Mouse (Mus musculus): ENCODE results near the gene Lgr6. TPM values are rescaled to one million over a fixed set of nuclear protein-coding genes. Genes with fewer than 3 reads are reported as not detected.
A peak's percentile ranks its signal among the peaks of the same experiment; 100 is the strongest.

Lgr6 gene
- polyA plus RNA-seq (2012; rRNA removed), result 0.06 and 0.17 TPM in 2 replicates

DNA sequence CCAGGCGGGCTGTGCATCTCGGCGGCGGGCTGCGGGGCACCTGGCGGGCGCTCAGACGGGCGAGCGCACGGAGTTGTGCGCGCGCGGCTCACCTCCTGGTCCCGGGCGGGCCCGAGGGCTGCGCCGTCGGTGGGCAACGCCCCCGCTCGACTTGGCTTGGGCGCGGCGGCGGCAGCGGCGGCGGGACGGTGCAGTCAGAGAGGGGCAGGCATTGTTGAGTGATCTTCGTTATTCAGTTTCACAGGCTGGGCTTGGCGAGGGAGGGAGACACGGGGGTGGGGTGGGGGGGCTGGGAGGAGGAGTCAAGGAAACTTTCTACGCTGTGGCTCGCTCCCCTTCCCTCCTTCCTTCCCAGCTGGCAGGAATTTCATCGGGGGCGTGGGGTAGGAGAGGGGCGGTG, at the start of gene Lgr6:
Gene Lgr6 (minus strand): TSS at position 153 of the 400 bp plus-strand sequence.
- H3K4me3 ChIP-seq (ENCODE audit: low read depth, low read length), result peak within 1 kb of the TSS; percentile 38
- 1% methylated on average over 40 of the region's 40 CpGs for WGBS
- TF ChIP-seq CTCF (IDR thresholded peaks at IDR 0.05; ENCODE audit: extremely low read depth, insufficient read length, insufficient replicate concordance, low read depth, low read length), result no peak
- TF ChIP-seq POLR2A (IDR thresholded peaks at IDR 0.05; ENCODE audit: low read depth, low read length), result no peak
- H3K27ac ChIP-seq (ENCODE audit: insufficient read depth, low read depth, low read length), result no peak within 1 kb of the TSS
- H3K36me3 ChIP-seq (ENCODE audit: control insufficient read depth, insufficient read depth, low read length), result no peaks in the 10 kb centered on the region
- no peaks in the 10 kb centered on the region; the same call in 1 of the 2 replicates for H3K4me1 ChIP-seq (ENCODE audit: control insufficient read depth, insufficient read depth, insufficient read length, low read length)
- H3K27me3 ChIP-seq (ENCODE audit: control insufficient read depth, insufficient read depth, low read length), result peaks cover 22% of the 10 kb centered on the region

DNA sequence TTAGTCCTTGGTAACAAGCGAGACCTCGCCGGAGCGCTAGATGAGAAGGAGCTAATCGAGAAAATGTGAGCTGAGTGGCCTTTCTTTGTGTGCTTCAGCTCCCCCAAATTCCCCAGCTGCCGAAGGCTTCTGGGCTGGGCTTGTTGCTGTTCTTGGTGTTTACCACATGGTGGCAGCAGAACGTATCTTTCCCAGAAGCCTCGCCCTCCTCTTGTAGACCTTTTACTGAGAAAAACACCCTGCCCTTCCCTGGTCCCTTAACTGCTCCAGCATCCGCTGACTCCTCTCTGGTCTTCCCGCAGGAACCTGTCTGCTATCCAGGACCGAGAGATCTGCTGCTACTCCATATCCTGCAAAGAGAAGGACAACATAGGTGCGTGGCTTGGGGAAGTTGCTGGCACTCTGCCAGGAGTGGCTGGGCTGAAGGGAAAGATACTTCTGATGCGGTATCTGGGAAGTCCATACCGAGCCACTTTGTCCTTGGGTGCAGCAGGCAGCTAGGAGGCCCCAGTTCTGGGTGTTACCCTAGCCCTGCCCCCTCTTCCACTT, 49.4 kb upstream of the Lgr6 start:
- H3K4me1 ChIP-seq (ENCODE audit: control insufficient read depth, insufficient read depth, insufficient read length, low read length), result peaks cover 7% of the 10 kb centered on the region; the same call in 1 of the 2 replicates
- no peak overlapping the region for H3K27ac ChIP-seq (ENCODE audit: insufficient read depth, low read depth, low read length)
- H3K4me3 ChIP-seq (ENCODE audit: low read depth, low read length), result no peak overlapping the region
- TF ChIP-seq CTCF (IDR thresholded peaks at IDR 0.05; ENCODE audit: extremely low read depth, insufficient read length, insufficient replicate concordance, low read depth, low read length) (peak; percentile 78; the same call in 1 of the 2 replicates), POLR2A (IDR thresholded peaks at IDR 0.05; ENCODE audit: low read depth, low read length) (no peak)
- peaks cover 23% of the 10 kb centered on the region for H3K36me3 ChIP-seq (ENCODE audit: control insufficient read depth, insufficient read depth, low read length)
- no peaks in the 10 kb centered on the region for H3K27me3 ChIP-seq (ENCODE audit: control insufficient read depth, insufficient read depth, low read length)
- WGBS, result 5% methylated on average over 14 of the region's 14 CpGs

DNA sequence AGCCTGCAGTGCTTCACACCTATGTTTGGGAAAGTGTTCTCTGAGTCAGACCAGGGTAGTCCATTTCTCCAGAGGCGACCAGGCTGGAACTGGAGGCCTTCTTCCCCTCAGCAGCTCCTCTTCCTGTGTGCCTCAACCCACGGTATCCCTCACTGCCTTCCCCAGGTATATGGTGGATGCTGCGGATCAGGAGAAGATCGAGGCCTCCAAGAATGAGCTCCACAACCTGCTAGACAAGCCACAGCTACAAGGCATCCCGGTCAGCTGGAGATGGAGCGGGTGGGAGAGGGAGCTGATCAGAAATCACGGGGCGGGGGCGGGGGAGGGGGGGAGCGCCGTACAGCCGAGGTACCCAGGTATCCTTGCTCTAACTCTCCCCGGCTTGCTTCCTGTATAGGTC, 48.9 kb upstream of the Lgr6 start:
- H3K4me1 ChIP-seq (ENCODE audit: control insufficient read depth, insufficient read depth, insufficient read length, low read length), result peaks cover 10% of the 10 kb centered on the region; the same call in 1 of the 2 replicates
- no peaks in the 10 kb centered on the region for H3K27me3 ChIP-seq (ENCODE audit: control insufficient read depth, insufficient read depth, low read length)
- no peak overlapping the region for H3K27ac ChIP-seq (ENCODE audit: insufficient read depth, low read depth, low read length)
- H3K4me3 ChIP-seq (ENCODE audit: low read depth, low read length), result no peak overlapping the region
- 41% methylated on average over 13 of the region's 13 CpGs for WGBS
- peaks cover 23% of the 10 kb centered on the region for H3K36me3 ChIP-seq (ENCODE audit: control insufficient read depth, insufficient read depth, low read length)
- TF ChIP-seq CTCF (IDR thresholded peaks at IDR 0.05; ENCODE audit: extremely low read depth, insufficient read length, insufficient replicate concordance, low read depth, low read length) (no peak), POLR2A (IDR thresholded peaks at IDR 0.05; ENCODE audit: low read depth, low read length) (no peak)

DNA sequence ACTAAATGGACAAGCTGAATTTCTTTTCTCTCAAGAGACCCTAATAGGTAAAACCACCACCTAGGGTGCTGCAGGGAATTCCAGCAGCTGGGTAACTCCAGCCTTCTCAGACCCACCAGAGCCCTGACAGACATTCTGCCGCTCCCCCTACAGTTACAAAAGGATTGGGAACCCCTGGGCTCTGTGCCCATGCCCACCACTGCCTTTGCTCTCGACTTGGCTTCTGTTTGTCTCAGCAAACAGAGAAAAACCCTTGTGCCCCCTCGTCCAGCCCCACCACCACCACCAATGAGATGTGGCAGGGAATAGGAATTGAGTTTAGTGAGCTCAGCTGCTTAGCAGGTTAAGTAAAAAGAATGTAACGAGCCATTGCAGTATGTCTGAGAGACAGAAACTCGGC, 43.9 kb upstream of the Lgr6 start:
- 76% methylated on average over 5 of the region's 5 CpGs for WGBS
- H3K27me3 ChIP-seq (ENCODE audit: control insufficient read depth, insufficient read depth, low read length), result no peaks in the 10 kb centered on the region
- H3K36me3 ChIP-seq (ENCODE audit: control insufficient read depth, insufficient read depth, low read length), result peaks cover 8% of the 10 kb centered on the region
- peaks cover 20% of the 10 kb centered on the region; the same call in 1 of the 2 replicates for H3K4me1 ChIP-seq (ENCODE audit: control insufficient read depth, insufficient read depth, insufficient read length, low read length)
- H3K27ac ChIP-seq (ENCODE audit: insufficient read depth, low read depth, low read length), result no peak overlapping the region
- H3K4me3 ChIP-seq (ENCODE audit: low read depth, low read length), result no peak overlapping the region
- TF ChIP-seq POLR2A (IDR thresholded peaks at IDR 0.05; ENCODE audit: low read depth, low read length), result no peak
- TF ChIP-seq CTCF (IDR thresholded peaks at IDR 0.05; ENCODE audit: extremely low read depth, insufficient read length, insufficient replicate concordance, low read depth, low read length), result no peak

DNA sequence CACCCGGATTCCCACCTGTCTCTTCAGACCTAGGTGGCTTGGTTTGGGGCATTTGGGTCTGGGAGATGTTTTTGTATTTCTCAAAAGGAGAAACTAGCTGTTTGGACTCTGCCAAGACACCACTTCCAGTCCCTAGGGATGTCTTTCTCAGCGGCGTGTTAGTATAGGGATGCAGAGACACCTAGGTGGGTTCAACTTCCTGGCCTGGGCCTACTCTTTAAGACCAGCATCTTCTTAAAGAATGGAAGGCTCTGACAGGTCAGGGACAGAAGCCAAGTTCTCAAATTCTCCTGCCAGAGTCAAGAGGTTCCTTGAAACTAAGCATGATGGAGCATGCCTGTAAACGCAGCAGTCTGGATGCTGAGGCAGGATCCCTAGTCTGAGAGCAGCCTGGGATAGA, 43.4 kb upstream of the Lgr6 start:
- Histone ChIP-seq H3K4me1 (ENCODE audit: control insufficient read depth, insufficient read depth, insufficient read length, low read length) (peaks cover 20% of the 10 kb centered on the region; the same call in 1 of the 2 replicates), H3K27ac (ENCODE audit: insufficient read depth, low read depth, low read length) (0 out of 2 replicates have a peak overlapping the region, but pooled peaks have one; percentile 21), H3K27me3 (ENCODE audit: control insufficient read depth, insufficient read depth, low read length) (no peaks in the 10 kb centered on the region), H3K4me3 (ENCODE audit: low read depth, low read length) (peak overlapping the region; percentile 72), H3K36me3 (ENCODE audit: control insufficient read depth, insufficient read depth, low read length) (peaks cover 7% of the 10 kb centered on the region)
- 76% methylated on average over 4 of the region's 4 CpGs for WGBS
- no peak for TF ChIP-seq CTCF (IDR thresholded peaks at IDR 0.05; ENCODE audit: extremely low read depth, insufficient read length, insufficient replicate concordance, low read depth, low read length)
- no peak for TF ChIP-seq POLR2A (IDR thresholded peaks at IDR 0.05; ENCODE audit: low read depth, low read length)

DNA sequence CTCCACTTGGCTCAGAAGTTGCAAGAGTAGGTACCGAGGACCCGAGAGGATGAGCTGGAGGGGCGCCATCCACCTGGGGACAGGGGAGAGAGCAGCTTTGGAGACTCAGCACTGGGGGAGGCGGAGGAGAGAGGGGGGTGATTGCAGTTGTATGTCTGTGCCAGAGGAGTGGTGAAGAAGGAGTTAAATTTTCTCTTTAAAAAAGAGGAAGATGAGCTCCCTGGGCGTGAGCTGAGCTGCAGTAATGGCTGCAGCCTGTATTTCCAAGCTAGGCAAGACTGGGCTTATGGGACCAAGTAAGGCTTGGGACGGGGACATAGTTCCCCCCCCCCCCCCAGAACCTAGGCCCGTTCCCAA, 42.6 kb upstream of the Lgr6 start:
- Histone ChIP-seq H3K36me3 (ENCODE audit: control insufficient read depth, insufficient read depth, low read length) (peaks cover 5% of the 10 kb centered on the region), H3K4me3 (ENCODE audit: low read depth, low read length) (peak overlapping the region; percentile 72), H3K27me3 (ENCODE audit: control insufficient read depth, insufficient read depth, low read length) (no peaks in the 10 kb centered on the region), H3K4me1 (ENCODE audit: control insufficient read depth, insufficient read depth, insufficient read length, low read length) (peaks cover 20% of the 10 kb centered on the region; the same call in 1 of the 2 replicates), H3K27ac (ENCODE audit: insufficient read depth, low read depth, low read length) (peak overlapping the region; percentile 79)
- WGBS, result 26% methylated on average over 7 of the region's 7 CpGs
- TF ChIP-seq CTCF (IDR thresholded peaks at IDR 0.05; ENCODE audit: extremely low read depth, insufficient read length, insufficient replicate concordance, low read depth, low read length), result no peak
- no peak for TF ChIP-seq POLR2A (IDR thresholded peaks at IDR 0.05; ENCODE audit: low read depth, low read length)

DNA sequence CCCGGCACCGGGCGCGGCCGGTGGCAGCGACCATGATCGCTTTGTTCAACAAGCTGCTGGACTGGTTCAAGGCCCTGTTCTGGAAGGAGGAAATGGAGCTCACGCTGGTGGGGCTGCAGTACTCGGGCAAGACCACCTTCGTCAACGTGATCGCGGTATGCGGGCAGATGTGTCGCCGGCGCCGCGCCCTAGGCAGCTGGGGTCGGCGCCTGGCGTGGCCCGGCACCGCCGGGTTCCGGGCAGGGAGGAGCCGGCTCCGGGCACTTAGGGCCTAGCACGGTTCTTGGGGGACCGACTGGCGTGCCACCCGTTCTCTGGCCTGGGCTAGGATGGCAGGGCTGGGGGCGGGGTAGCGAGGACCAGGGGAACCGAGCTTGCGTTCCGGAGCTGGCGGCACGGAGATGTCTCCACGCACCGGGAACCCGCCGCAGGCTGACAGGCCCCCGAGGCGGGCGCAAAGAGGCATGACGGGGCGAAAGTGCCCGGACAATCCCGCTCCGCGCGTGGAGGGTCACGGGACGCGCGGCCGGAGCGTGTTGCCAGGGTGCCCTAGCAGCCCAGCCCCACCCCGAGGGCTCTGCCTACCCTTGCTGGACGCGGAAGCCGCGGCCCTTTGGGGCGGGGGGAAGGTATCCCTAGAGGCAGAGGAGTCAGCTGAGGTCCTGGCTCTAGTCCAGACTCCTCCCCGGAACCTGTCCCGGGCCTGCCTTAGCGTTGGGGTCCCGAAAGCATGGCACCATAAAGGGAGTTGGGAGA, 42.0 kb upstream of the Lgr6 start:
- Histone ChIP-seq H3K36me3 (ENCODE audit: control insufficient read depth, insufficient read depth, low read length) (no peaks in the 10 kb centered on the region), H3K4me3 (ENCODE audit: low read depth, low read length) (peak overlapping the region; percentile 72), H3K27me3 (ENCODE audit: control insufficient read depth, insufficient read depth, low read length) (no peaks in the 10 kb centered on the region), H3K27ac (ENCODE audit: insufficient read depth, low read depth, low read length) (peak overlapping the region; percentile 79), H3K4me1 (ENCODE audit: control insufficient read depth, insufficient read depth, insufficient read length, low read length) (peaks cover 20% of the 10 kb centered on the region; the same call in 1 of the 2 replicates)
- WGBS, result under 1% methylated on average over 69 of the region's 69 CpGs
- no peak for TF ChIP-seq POLR2A (IDR thresholded peaks at IDR 0.05; ENCODE audit: low read depth, low read length)
- TF ChIP-seq CTCF (IDR thresholded peaks at IDR 0.05; ENCODE audit: extremely low read depth, insufficient read length, insufficient replicate concordance, low read depth, low read length), result no peak
